Mouse (Mus musculus) lung, embryonic 15.5 days (tissue): ENCODE data around the gene Leap2. TPM values are rescaled to one million over a fixed set of nuclear protein-coding genes. Genes with fewer than 3 reads are reported as not detected.

Source experiments
- ATAC-seq: fragments of 200-750 bp; cut with Nextera tagmentation; 2 replicates; pipeline ENCODE4 v1.8.0; 2017; ENCODE audit warnings: moderate number of reproducible peaks, borderline replicate concordance; ENCODE audit not compliant: low FRiP score, low TSS enrichment; ENCODE audit errors: extremely low read depth
- H3K27ac ChIP-seq: fragments of 300-500 bp; sonication (generic); 2 replicates; pipeline ENCODE4 v1.5.1; 2015; ENCODE audit warnings: moderate library complexity, mild to moderate bottlenecking, inconsistent platforms
- H3K27me3 ChIP-seq: fragments of 300-500 bp; sonication (generic); 2 replicates; pipeline ENCODE4 v1.6.1; 2015; ENCODE audit warnings: inconsistent platforms
- H3K36me3 ChIP-seq: fragments of 300-500 bp; sonication (generic); 2 replicates; pipeline ENCODE4 v1.6.1; 2015; ENCODE audit warnings: inconsistent platforms
- H3K4me1 ChIP-seq: fragments of 300-500 bp; sonication (generic); 2 replicates; pipeline ENCODE4 v1.6.1; 2015; ENCODE audit warnings: inconsistent platforms
- H3K4me2 ChIP-seq: fragments of 300-500 bp; sonication (generic); 2 replicates; pipeline ENCODE4 v1.6.1; 2015; ENCODE audit warnings: inconsistent platforms, mild to moderate bottlenecking, moderate library complexity
- H3K4me3 ChIP-seq: fragments of 300-500 bp; sonication (generic); 2 replicates; pipeline ENCODE4 v1.5.1; 2015; ENCODE audit warnings: mild to moderate bottlenecking, inconsistent platforms
- H3K9ac ChIP-seq: fragments of 300-500 bp; sonication (generic); 2 replicates; pipeline ENCODE4 v1.6.1; 2015; ENCODE audit warnings: inconsistent platforms
- H3K9me3 ChIP-seq: fragments of 300-500 bp; sonication (generic); 2 replicates; pipeline ENCODE4 v1.6.1; 2016; ENCODE audit warnings: inconsistent platforms
- WGBS: fragments of 180-500 bp; shearing (Covaris S2); methylation state at CpG from one replicate; pipeline ENCODE4 v1.1.7; 2015; 5-methylcytosine and 5-hydroxymethylcytosine counted together
- microRNA-seq: library from miRNA; unstranded; fragments of <30 nt; microRNA quantifications from one replicate; pipeline ENCODE4, GENCODE M21; 2016
- polyA plus RNA-seq: library from polyadenylated mRNA; unstranded; fragments of >200 nt; fragmentation: Nextera tagmentation; extraction: Ambion mirVana; gene quantifications from 2 replicates; pipeline ENCODE4 v1.2.1, GENCODE M21; 2015

Leap2 gene
- polyA plus RNA-seq, 1 experiment from 2014 or later, result not detected

DNA sequence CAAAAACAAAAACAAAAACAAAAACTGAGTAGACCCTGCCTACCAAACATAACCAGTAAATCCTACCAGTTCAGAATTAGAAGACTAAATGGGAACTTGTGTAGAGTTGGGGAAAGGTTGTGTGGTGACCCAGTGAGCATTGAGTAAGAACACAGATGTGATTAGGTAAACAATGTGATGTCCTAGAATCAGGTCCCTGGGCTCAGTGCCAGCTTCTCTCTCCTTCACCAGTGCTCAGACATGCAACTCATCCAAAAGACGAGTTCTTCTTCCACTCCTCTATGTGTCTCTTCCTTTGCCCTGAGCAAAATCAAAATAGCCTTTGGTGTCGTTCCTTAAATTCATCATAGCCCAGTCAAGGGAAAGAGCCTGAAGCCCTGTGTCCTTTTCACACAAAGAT is 1.9 kb upstream of the Leap2 start:
- whole genome bisulfite sequencing, result 52% methylated on average over 2 of the region's 2 CpGs

DNA sequence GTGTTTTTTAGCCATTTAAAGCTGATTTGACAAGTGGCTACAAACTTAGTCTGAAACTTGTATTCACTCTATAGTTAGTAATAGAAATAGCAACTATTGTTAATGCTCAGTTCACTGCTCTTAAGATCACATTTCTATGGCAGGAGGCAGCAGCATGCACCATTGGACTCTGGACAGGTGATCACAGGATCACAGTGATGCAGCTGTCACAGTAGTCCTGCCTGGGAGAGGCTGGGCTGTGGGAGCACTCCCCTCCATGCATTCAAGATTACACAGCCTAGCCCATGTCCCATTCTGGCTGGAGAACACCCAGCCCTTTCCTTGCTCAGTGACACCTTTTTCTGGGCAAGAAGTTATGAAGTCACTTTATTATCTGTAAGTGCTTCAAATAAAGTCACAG is 4.9 kb downstream of the Leap2 start:
- no peaks in the 10 kb centered on the region for H3K4me1 ChIP-seq
- no peaks in the 10 kb centered on the region for H3K27me3 ChIP-seq
- no peak overlapping the region for H3K4me2 ChIP-seq
- H3K36me3 ChIP-seq, result peaks cover 68% of the 10 kb centered on the region
- H3K9me3 ChIP-seq, result no peaks in the 10 kb centered on the region
- H3K27ac ChIP-seq, result no peak overlapping the region
- ATAC-seq, result no peak
- no peak overlapping the region for H3K4me3 ChIP-seq
- no peak overlapping the region for H3K9ac ChIP-seq

More for the DNA sequence above, 1.9 kb upstream of the Leap2 start:
- H3K4me2 ChIP-seq, result no peak overlapping the region
- ATAC-seq, result no peak
- H3K4me1 ChIP-seq, result peaks cover 7% of the 10 kb centered on the region
- no peaks in the 10 kb centered on the region for H3K9me3 ChIP-seq
- H3K9ac ChIP-seq, result no peak overlapping the region
- no peaks in the 10 kb centered on the region for H3K27me3 ChIP-seq
- H3K4me3 ChIP-seq, result no peak overlapping the region
- peaks cover 19% of the 10 kb centered on the region; the same call in 1 of the 2 replicates for H3K36me3 ChIP-seq
- H3K27ac ChIP-seq, result no peak overlapping the region

DNA sequence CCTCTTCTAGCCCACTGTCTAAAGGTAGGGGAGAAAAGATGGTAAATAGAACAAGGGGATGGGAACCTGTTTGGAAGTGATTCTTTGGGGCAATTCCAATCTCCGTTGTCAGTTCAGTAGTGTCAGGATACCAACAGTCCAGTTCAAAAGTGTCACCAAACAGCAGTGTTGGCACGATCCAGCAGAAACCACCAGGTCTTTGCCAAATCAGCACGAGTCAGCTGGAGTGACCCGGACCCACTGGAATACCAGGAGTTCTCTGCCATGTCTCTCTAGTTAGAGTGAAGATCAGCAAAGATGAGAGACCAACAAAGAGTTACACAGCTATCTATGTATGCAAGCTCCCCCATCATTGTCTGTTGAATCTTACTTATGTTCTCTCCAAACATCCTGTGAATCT is 9.1 kb downstream of the Leap2 start:
- no peak overlapping the region for H3K4me2 ChIP-seq
- no peaks in the 10 kb centered on the region for H3K27me3 ChIP-seq
- no peak overlapping the region for H3K27ac ChIP-seq
- peaks cover 95% of the 10 kb centered on the region for H3K36me3 ChIP-seq
- H3K4me3 ChIP-seq, result no peak overlapping the region
- no peak overlapping the region for H3K9ac ChIP-seq
- no peaks in the 10 kb centered on the region for H3K4me1 ChIP-seq
- no peak for ATAC-seq
- H3K9me3 ChIP-seq, result no peaks in the 10 kb centered on the region
- WGBS, result 88% methylated on average over 4 of the region's 4 CpGs

DNA sequence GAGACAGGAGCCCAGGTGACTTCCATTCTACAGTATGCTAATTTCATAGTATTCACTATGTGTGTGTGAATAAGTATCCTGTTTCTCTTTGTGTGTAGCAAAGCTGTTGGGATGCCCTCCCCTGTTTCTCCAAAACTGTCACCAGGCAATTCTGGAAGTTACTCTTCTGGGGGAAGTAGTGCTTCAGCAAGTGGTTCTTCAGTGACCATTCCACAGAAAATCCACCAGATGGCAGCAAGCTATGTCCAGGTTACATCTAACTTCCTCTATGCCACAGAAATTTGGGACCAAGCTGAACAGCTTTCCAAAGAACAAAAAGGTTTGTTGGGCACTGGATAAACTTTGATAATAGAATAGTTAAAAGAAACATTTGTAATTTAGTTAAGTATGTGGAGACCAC is 11.2 kb downstream of the Leap2 start:
- Histone ChIP-seq H3K9me3 (no peaks in the 10 kb centered on the region), H3K27ac (no peak overlapping the region), H3K36me3 (peaks cover 92% of the 10 kb centered on the region), H3K27me3 (no peaks in the 10 kb centered on the region), H3K4me2 (no peak overlapping the region), H3K4me1 (no peaks in the 10 kb centered on the region), H3K9ac (no peak overlapping the region), H3K4me3 (no peak overlapping the region)
- no peak for ATAC-seq

DNA sequence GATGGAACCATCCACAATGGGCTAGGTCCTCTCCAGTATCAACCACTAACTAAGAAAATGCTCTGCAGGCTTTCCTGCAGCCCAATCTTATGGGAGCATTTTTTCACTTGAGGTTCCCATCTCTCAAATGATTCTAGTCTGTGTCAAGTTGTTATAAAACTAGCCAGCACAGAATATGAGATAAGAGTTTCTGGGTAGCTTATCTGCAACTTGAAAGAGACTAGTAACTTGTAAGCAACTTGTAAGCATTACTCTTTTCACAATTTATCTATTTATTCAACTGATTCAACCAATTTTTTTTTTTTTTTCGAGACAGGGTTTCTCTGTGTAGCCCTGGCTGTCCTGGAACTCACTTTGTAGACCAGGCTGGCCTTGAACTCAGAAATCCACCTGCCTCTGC is 19.3 kb downstream of the Leap2 start:
- no peaks in the 10 kb centered on the region for H3K27me3 ChIP-seq
- H3K36me3 ChIP-seq, result peaks cover 83% of the 10 kb centered on the region
- H3K9me3 ChIP-seq, result no peaks in the 10 kb centered on the region
- no peak overlapping the region for H3K4me2 ChIP-seq
- no peak overlapping the region for H3K9ac ChIP-seq
- ATAC-seq, result no peak
- no peak overlapping the region for H3K27ac ChIP-seq
- WGBS, result 88% methylated on average over 1 of the region's 1 CpGs
- H3K4me3 ChIP-seq, result no peak overlapping the region
- no peaks in the 10 kb centered on the region for H3K4me1 ChIP-seq

DNA sequence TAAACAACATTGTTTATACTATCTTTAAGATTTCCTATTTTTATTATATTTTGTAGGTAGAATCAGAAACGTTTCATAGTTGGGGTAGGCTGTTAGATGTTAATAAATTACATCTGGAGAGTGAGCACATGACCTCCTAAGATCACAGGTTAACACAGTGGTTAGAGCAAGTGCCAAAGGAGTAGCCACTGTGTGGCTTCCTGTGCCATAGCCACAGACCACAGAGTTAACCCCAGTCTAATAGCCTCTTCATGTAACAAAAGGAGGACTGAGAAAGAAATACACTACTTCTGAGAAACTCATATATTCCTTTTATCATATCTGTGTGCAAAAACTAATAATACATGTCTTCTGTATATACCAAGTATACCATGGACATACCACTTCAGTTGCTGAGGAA is 29.1 kb downstream of the Leap2 start:
- no peak overlapping the region for H3K9ac ChIP-seq
- no peaks in the 10 kb centered on the region for H3K27me3 ChIP-seq
- H3K27ac ChIP-seq, result no peak overlapping the region
- H3K9me3 ChIP-seq, result no peaks in the 10 kb centered on the region
- H3K4me3 ChIP-seq, result no peak overlapping the region
- ATAC-seq, result no peak
- no peak overlapping the region for H3K4me2 ChIP-seq
- no peaks in the 10 kb centered on the region for H3K4me1 ChIP-seq
- 90% methylated on average over 1 of the region's 1 CpGs for WGBS
- peaks cover 39% of the 10 kb centered on the region for H3K36me3 ChIP-seq

DNA sequence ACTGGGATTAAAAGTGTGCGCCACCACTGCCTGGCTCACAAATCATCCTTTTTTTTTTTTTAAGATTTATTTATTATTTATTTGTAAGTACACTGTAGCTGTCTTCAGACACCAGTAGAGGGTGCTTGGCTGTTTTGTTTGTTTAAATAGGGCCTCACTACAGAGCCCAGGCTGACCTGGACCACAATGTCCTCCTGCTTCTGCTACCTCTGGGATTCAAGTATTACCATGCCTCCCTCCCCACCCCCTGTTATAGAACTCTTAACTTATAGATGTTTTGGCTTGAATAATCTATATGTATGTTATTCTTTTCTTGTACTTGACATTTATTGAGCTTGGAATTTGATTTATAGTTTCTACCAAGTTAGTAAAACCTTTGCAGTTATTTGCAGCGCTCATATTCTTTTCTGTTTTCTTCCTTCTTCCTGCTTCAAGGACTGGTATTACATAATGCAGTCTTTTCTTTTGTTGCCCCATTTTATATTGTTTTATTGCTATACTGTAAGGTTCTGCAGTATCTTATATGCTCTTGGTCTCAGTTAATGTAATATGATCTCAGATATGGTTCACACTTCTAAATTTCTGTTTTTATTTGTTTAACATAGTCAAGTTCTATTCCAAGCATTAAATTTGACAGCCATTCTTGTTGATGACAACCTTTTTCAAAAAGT is 39.1 kb downstream of the Leap2 start:
- no peak for ATAC-seq
- Histone ChIP-seq H3K27ac (no peak overlapping the region), H3K4me3 (no peak overlapping the region), H3K9me3 (no peaks in the 10 kb centered on the region), H3K36me3 (peaks cover 28% of the 10 kb centered on the region), H3K4me2 (no peak overlapping the region), H3K4me1 (no peaks in the 10 kb centered on the region), H3K27me3 (no peaks in the 10 kb centered on the region), H3K9ac (no peak overlapping the region)
- 91% methylated on average over 2 of the region's 2 CpGs for WGBS

DNA sequence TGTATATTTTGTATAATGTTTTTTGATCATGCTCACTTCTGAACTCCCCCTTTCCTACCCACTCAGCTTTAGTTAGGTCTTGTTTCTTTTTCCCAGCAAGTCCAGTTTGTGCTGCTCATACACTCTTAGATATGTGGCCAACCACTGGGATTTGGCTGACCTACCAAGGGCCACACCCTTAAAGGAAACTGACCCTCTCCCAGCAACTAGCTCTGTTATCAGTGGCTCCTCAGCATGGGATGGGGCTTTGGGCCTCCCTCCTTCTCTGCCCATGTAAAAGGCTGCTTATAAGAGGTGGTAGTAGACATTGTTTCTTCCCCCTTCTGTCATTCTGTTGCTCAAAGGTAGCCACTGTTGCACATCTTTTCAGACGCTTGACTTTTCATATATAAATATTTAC is 44.1 kb downstream of the Leap2 start:
- no peak overlapping the region for H3K9ac ChIP-seq
- H3K27me3 ChIP-seq, result no peaks in the 10 kb centered on the region
- H3K4me2 ChIP-seq, result no peak overlapping the region

More for the DNA sequence above, 44.1 kb downstream of the Leap2 start:
- H3K27ac ChIP-seq, result no peak overlapping the region
- no peak for ATAC-seq
- no peak overlapping the region for H3K4me3 ChIP-seq
- no peaks in the 10 kb centered on the region for H3K9me3 ChIP-seq
- H3K4me1 ChIP-seq, result no peaks in the 10 kb centered on the region
- H3K36me3 ChIP-seq, result peaks cover 33% of the 10 kb centered on the region
- 56% methylated on average over 1 of the region's 1 CpGs for WGBS

Small RNA genes lying within 50 kb of the gene (microRNA-seq; reads per million reads assigned to microRNA genes)
- gene Mir6920, result not detected

Other genes starting within 250 kb of the Leap2 start
- gene Hspa4, start 122.7 kb downstream of the Leap2 start, polyA plus RNA-seq, result 88.8 and 91.2 TPM in 2 replicates
- gene Zcchc10, start 98.5 kb downstream of the Leap2 start, polyA plus RNA-seq, result 17.6 and 21.7 TPM in 2 replicates
- gene Aff4, start 72.3 kb downstream of the Leap2 start, polyA plus RNA-seq, result 51.1 and 53.4 TPM in 2 replicates
- 468 and 484 TPM in 2 replicates for gene Uqcrq, start 7.7 kb upstream of the Leap2 start, polyA plus RNA-seq
- gene Gdf9, start 7.9 kb upstream of the Leap2 start, polyA plus RNA-seq, result 1.7 TPM in 2 replicates
- gene Gm10447, start 33.9 kb upstream of the Leap2 start, polyA plus RNA-seq, result not detected in 2 replicates
- gene Shroom1, start 34.0 kb upstream of the Leap2 start, polyA plus RNA-seq, result 1.8 and 2.4 TPM in 2 replicates
- gene Gm9837, start 47.3 kb upstream of the Leap2 start, polyA plus RNA-seq, result not detected in 2 replicates
- gene Gm9945, start 57.0 kb upstream of the Leap2 start, polyA plus RNA-seq, result not detected in 2 replicates
- gene Sowaha, start 57.1 kb upstream of the Leap2 start, polyA plus RNA-seq, result 0.06 and 0.24 TPM in 2 replicates
- gene Sept8, start 96.1 kb upstream of the Leap2 start, polyA plus RNA-seq, result 24.3 and 25.1 TPM in 2 replicates
- gene Kif3a, start 144.2 kb upstream of the Leap2 start, polyA plus RNA-seq, result 61.6 and 65.7 TPM in 2 replicates
- 1.2 TPM in 2 replicates for gene Il4, start 195.5 kb upstream of the Leap2 start, polyA plus RNA-seq
- gene Il13, start 211.5 kb upstream of the Leap2 start, polyA plus RNA-seq, result 0.12 TPM in 1 of 2 replicates, not detected in the other